Mouse (Mus musculus) embryonic fibroblast, embryonic 13.5 days (primary cell): ENCODE data around the gene Mllt6. TPM values are rescaled to one million over a fixed set of nuclear protein-coding genes. Genes with fewer than 3 reads are reported as not detected.
"Not testable (repeated sequence)": the region's sequence is repeated elsewhere in the genome, so short reads cannot be mapped to it uniquely, and the experiment has no call there.

ENCODE experiments used
- H3K27ac ChIP-seq: 2 replicates; pipeline ENCODE4 v1.5.1; 2012; ENCODE audit warnings: low read length, control low read depth, inconsistent platforms; ENCODE audit not compliant: insufficient read depth
- H3K4me1 ChIP-seq: 2 replicates; pipeline ENCODE4 v1.6.1; 2011; ENCODE audit warnings: low read length; ENCODE audit not compliant: control insufficient read depth, insufficient read depth
- H3K4me3 ChIP-seq: 2 replicates; pipeline ENCODE4 v1.5.1; 2011; ENCODE audit warnings: mild to moderate bottlenecking, control low read depth, low read length; ENCODE audit not compliant: insufficient read depth
- CTCF ChIP-seq: IDR thresholded peaks from 2 replicates; pipeline ENCODE4 v1.5.1; 2011; ENCODE audit warnings: mild to moderate bottlenecking, control low read depth, low read length, moderate library complexity, borderline replicate concordance; ENCODE audit not compliant: insufficient read depth
- POLR2A ChIP-seq: IDR thresholded peaks from 2 replicates; pipeline ENCODE4 v1.6.1; 2011; ENCODE audit warnings: low read depth, mild to moderate bottlenecking, control low read depth, low read length, moderate library complexity
- polyA plus RNA-seq: library from polyadenylated mRNA; stranded (reverse); fragments of >200 nt; gene quantifications from 2 replicates; pipeline ENCODE4 v1.2.4, GENCODE M21; 2011; ENCODE audit warnings: low read depth; ENCODE audit not compliant: missing spikeins, insufficient read length

Gene Mllt6
- polyA plus RNA-seq, 1 experiment: 18.0 TPM

GRCm38 (mm10) chr11:97700003-97700745 lies 37.0 kb downstream of the Mllt6 start, which contains the start of gene Pcgf2:
Pcgf2 (minus strand) TSS chr11:97700497.
- TF ChIP-seq CTCF (no peak), POLR2A (peak; percentile 63)
- H3K4me3 ChIP-seq: peak within 1 kb of the TSS; percentile 78
- peak within 1 kb of the TSS; percentile 98 for H3K27ac ChIP-seq
- peaks cover 5% of the 10 kb centered on the region for H3K4me1 ChIP-seq

GRCm38 (mm10) chr11:97700746-97701580 lies 37.7 kb downstream of the Mllt6 start:
- peak overlapping the region; percentile 60 for H3K4me3 ChIP-seq

GRCm38 (mm10) chr11:97701581-97702392 lies 38.6 kb downstream of the Mllt6 start:
- no peak overlapping the region for H3K27ac ChIP-seq
- no peak overlapping the region for H3K4me3 ChIP-seq
- no peak for TF ChIP-seq CTCF
- TF ChIP-seq POLR2A: no peak
- peaks cover 2% of the 10 kb centered on the region; the same call in 1 of the 2 replicates for H3K4me1 ChIP-seq

More at GRCm38 (mm10) chr11:97700746-97701580, 37.7 kb downstream of the Mllt6 start:
- TF ChIP-seq CTCF (no peak), POLR2A (no peak; the same call in 1 of the 2 replicates)
- H3K27ac ChIP-seq: peak overlapping the region; percentile 98
- H3K4me1 ChIP-seq: peaks cover 2% of the 10 kb centered on the region; the same call in 1 of the 2 replicates

DNA sequence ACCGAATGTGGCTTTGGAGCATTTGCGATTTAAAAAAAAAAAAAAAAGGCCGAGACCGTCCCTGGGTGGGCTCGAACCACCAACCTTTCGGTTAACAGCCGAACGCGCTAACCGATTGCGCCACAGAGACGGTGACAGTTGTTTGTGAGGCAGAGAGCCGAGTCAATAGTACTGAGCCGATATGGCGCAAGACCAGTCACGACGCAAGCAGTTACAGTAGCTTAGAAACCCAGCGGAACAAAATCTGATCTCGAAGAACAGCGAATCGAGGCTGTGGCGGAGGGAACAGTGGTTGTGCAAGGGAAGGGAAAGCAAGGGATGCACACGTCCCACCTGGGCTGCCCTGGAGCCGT lies 39.2 kb downstream of the Mllt6 start:
- Histone ChIP-seq H3K27ac (0 out of 2 replicates have a peak overlapping the region, but pooled peaks have one; percentile 1), H3K4me3 (peak overlapping the region; percentile 58), H3K4me1 (peaks cover 1% of the 10 kb centered on the region; the same call in 1 of the 2 replicates)
- TF ChIP-seq POLR2A (peak; percentile 69; the same call in 1 of the 2 replicates), CTCF (no peak)

DNA sequence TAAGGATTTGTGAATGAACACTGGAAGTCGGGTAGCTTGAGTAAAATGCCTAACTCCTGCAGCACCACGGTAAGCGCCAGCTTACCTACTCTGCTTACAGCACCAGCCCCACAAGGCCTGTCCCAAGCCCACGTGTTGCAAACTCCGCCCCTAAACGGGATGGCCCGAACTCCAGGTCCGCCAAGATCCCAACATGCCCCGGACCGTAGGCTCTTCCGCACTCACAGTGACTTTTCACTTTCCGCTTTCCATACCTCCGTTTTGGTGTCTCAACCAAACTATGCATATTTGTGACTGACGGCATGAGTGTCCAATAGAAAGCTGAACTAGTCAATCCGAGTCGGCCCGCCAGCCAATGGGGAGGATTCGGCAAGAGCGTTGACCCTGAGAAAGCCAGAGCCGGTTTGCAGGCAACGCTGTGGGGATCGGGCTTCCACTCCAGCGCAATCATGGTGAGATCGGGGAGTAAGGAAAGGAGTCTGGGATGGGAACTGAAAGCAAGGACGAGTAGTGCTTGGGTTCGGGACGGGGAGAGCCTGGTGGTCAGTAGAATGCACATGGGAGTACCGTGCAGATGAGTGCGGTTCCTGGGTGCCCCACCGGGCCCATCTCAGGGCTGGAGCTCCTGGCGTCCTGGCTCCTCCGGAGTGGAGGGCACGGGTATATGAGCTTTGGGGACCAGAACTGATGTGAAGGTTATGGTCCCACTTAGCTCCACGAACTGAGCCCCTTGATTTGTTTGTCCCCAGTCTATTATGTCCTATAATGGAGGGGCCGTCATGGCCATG lies 40.0 kb downstream of the Mllt6 start, which contains the start of gene Psmb3:
Psmb3 (plus strand) TSS at position 361 of the 788 bp plus-strand sequence.
- H3K27ac ChIP-seq: peak within 1 kb of the TSS; percentile 17; the same call in 1 of the 2 replicates
- H3K4me1 ChIP-seq: no peaks in the 10 kb centered on the region; the same call in 1 of the 2 replicates
- H3K4me3 ChIP-seq: peak within 1 kb of the TSS; percentile 72
- TF ChIP-seq POLR2A: peak; percentile 92
- TF ChIP-seq CTCF: no peak

GRCm38 (mm10) chr11:97710067-97710466 lies 46.9 kb downstream of the Mllt6 start:
- not testable (repeated sequence) for H3K27ac ChIP-seq, H3K4me1 ChIP-seq, H3K4me3 ChIP-seq

DNA sequence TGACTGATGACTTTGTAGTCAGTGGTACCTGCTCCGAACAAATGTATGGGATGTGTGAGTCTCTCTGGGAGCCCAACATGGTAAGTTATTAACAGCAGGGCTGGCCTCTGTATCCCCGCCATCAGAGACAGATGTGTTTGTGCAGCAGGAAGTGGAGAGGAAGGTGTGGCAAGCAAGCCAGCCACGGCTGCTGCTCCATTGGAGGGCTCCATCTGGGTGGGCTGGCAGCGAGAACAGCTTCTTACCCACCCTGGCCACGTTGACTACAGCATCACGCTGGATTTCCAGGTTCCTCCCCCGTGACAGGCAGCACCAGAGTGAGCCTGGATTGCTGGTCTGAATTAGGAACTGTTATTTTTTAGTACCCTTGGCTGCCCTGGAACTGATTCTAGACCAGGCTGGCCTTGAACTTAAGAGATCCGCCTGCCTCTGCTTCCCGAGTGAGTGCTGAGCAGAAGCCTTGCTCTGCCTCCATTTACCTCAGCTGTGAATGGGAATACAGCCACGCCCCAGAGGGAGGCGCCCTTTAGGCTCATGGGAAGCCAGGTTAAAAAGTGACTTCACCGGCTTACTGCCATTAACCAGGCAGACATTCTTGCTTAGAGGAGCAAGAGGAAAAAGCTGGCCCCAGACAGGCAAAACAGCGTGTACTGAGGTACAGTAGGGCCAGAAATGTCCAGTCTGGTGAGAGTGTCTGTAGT lies 48.1 kb downstream of the Mllt6 start:
- no peak overlapping the region for H3K27ac ChIP-seq
- TF ChIP-seq POLR2A: no peak
- no peak for TF ChIP-seq CTCF
- H3K4me1 ChIP-seq: no peaks in the 10 kb centered on the region
- no peak overlapping the region for H3K4me3 ChIP-seq

- TF ChIP-seq POLR2A: no peak
- no peak for TF ChIP-seq CTCF
- Histone ChIP-seq H3K27ac (no peak overlapping the region), H3K4me3 (no peak overlapping the region), H3K4me1 (no peaks in the 10 kb centered on the region)
Measured at GRCm38 (mm10) chr11:97712286-97712685, 49.1 kb downstream of the Mllt6 start.
